ENCODE assay signal across 18 mouse cellular contexts in the genomic region with DNA sequence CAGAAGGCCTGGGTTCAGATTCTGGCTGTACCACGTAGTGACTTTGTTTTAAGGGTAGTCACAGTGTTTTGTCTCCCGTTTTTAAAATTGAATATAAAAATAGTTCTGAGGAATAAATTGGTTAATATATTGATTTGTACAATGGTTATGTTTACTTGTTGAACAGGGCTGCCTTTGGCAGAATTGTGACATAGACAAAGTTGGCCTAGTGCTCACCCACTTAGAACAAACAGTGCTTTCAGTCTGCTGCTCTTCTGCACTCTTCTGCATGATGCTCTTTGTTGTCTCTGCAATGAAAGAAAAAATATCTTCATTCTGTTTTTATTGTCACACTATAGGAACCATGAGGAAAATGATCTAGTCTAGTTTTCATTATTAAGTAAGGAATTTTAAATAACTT.
"Had no signal": no experiment of that assay in that cellular context is flagged by ENCODE, and none has a peak within 500 bp of the region (broad histone marks: within the 10 kb centered on the region; RNA-seq: fewer than 3 reads in every experiment).

No protein-coding gene starts in this region.

- H3K4me3 ChIP-seq: intestine, embryonic 15.5 days; kidney, embryonic 15.5 days; limb, embryonic 12.5 days; limb, embryonic 15.5 days had no signal

- H3K27me3 ChIP-seq: intestine, embryonic 15.5 days; kidney, embryonic 15.5 days; limb, embryonic 12.5 days; limb, embryonic 15.5 days had no signal

- H3K4me1 ChIP-seq: intestine, embryonic 15.5 days; limb, embryonic 15.5 days had no signal

- H3K9ac ChIP-seq: intestine, embryonic 15.5 days; kidney, embryonic 15.5 days; limb, embryonic 12.5 days; limb, embryonic 15.5 days had no signal

- ATAC-seq: intestine, embryonic 15.5 days had no signal

- DNase-seq: kidney, adult 11 months; kidney, adult 8-10 months; kidney, postnatal 10 days; kidney, postnatal 36 days; left cerebral cortex, postnatal 4 days; lung, adult 2 months; lung, postnatal 14 days; lung, postnatal 4 days; midbrain, embryonic 14.5 days; thymus, adult 2 months; thymus, postnatal 14 days; thymus, postnatal 4 days had no signal

- H3K9me3 ChIP-seq: intestine, embryonic 15.5 days; kidney, embryonic 15.5 days; limb, embryonic 12.5 days; limb, embryonic 15.5 days had no signal

- H3K36me3 ChIP-seq: intestine, embryonic 15.5 days; kidney, embryonic 15.5 days; limb, embryonic 12.5 days; limb, embryonic 15.5 days had no signal

- H3K27ac ChIP-seq: intestine, embryonic 15.5 days; kidney, embryonic 15.5 days; limb, embryonic 12.5 days; limb, embryonic 15.5 days; stomach, postnatal 0 days had no signal

- H3K4me2 ChIP-seq: intestine, embryonic 15.5 days; kidney, embryonic 15.5 days; limb, embryonic 12.5 days; limb, embryonic 15.5 days; midbrain, embryonic 11.5 days had no signal
